10 mouse cellular contexts compared by ENCODE assay signal in the genomic region with DNA sequence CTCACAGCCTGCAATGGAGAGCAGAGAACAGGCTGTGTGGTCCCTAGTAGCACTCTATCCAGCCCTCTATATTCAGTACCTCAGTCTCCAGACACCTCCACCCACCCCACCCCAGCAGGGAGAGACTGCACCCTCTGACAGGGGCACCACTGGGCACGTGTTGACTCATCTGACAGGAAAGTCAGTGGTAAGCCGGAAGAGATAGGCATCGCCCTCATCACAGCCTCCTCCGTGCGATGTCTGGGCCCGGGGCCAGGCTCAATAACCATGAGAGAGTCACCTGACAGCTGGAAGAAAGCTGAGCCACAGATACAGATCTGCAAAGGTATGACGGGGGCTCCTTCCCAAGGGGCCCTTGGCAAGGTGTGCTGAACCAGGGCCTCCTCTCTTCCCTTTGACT. TPM values are rescaled to one million over a fixed set of nuclear protein-coding genes. Genes with fewer than 3 reads are reported as not detected.
DNase-seq lines count a peak whose midpoint lies in the region; ATAC-seq lines count a peak whose summit lies in the region.
"Had no signal": no experiment of that assay in that cellular context is flagged by ENCODE, and none has a peak within 500 bp of the region (broad histone marks: within the 10 kb centered on the region; RNA-seq: fewer than 3 reads in every experiment).

No protein-coding gene starts in this region.

- H3K4me3 ChIP-seq in kidney, embryonic 16.5 days (ENCODE audit: low read length): no peak overlapping the region
- H3K4me3 ChIP-seq: limb, embryonic 13.5 days had no signal

- H3K27me3 ChIP-seq in kidney, embryonic 16.5 days (ENCODE audit: insufficient read depth, low read length): no peaks in the 10 kb centered on the region
- H3K27me3 ChIP-seq: limb, embryonic 13.5 days had no signal

- ATAC-seq in kidney, embryonic 16.5 days (ENCODE audit: low FRiP score, low TSS enrichment): peak; percentile 36
- peak; percentile 54 for ATAC-seq in megakaryocyte progenitor cell, adult 5-6 weeks (replicated peaks; ENCODE audit: poor library complexity)

- 68% methylated on average over 7 of the region's 7 CpGs for WGBS in kidney, embryonic 16.5 days

- H3K36me3 ChIP-seq in kidney, embryonic 16.5 days (ENCODE audit: insufficient read depth, low read length): no peaks in the 10 kb centered on the region
- H3K36me3 ChIP-seq: limb, embryonic 13.5 days had no signal

- no peak overlapping the region for H3K9ac ChIP-seq in kidney, embryonic 16.5 days (replicated peaks; ENCODE audit: low read length)
- H3K9ac ChIP-seq: limb, embryonic 13.5 days had no signal

- H3K27ac ChIP-seq in kidney, embryonic 16.5 days (ENCODE audit: low read length): no peak overlapping the region
- H3K27ac ChIP-seq: limb, embryonic 13.5 days had no signal

- H3K4me1 ChIP-seq in kidney, embryonic 16.5 days (ENCODE audit: insufficient read depth, low read length): peaks cover 28% of the 10 kb centered on the region

- peak; percentile 26 for DNase-seq in urinary bladder, postnatal 25 days (ENCODE audit: low spot score)
- DNase-seq in urinary bladder, adult 2 months (ENCODE audit: low spot score): no peak
- DNase-seq in cerebellum, postnatal 10 days: no peak
- DNase-seq in left cerebral cortex, adult 9 months (ENCODE audit: low spot score in 2 of 2): no peak
- DNase-seq in right cerebral cortex, adult 18-20 months: no peak
- DNase-seq in adrenal gland, postnatal 10 days: no peak
- DNase-seq: retina, postnatal 1 day had no signal

- no peak overlapping the region for H3K4me2 ChIP-seq in kidney, embryonic 16.5 days (replicated peaks; ENCODE audit: low read depth, low read length)
- H3K4me2 ChIP-seq: limb, embryonic 13.5 days had no signal

- peaks cover 4% of the 10 kb centered on the region for H3K9me3 ChIP-seq in kidney, embryonic 16.5 days (ENCODE audit: low read length)

RNA-seq across cellular contexts. Expression of a gene that starts 40.8 kb away (rescaled TPM):
- 5.3 and 7.9 TPM in 2 replicates for polyA plus RNA-seq in urinary bladder, adult 2 months (2012; rRNA removed)
- polyA plus RNA-seq in kidney, embryonic 16.5 days (2015; fragmentation: Nextera tagmentation; extraction: Ambion mirVana): 0.84 and 0.91 TPM in 2 replicates
- 39.5 and 43.6 TPM in 2 replicates for total RNA-seq in megakaryocyte progenitor cell, adult 5-6 weeks (2015)
- total RNA-seq in megakaryocyte progenitor cell, adult 5-6 weeks (2017): 12.5 and 15.5 TPM in 2 replicates
- total RNA-seq in adrenal gland, postnatal 10 days (2021): 10 to 100 TPM in 1 of 2 experiments, 1 to 10 TPM in 1; 7.2 to 17.2 TPM

RNA-seq across cellular contexts. Expression of a gene that starts 41.0 kb away (rescaled TPM):
- 3.4 and 5.3 TPM in 2 replicates for polyA plus RNA-seq in urinary bladder, adult 2 months (2012; rRNA removed)
- polyA plus RNA-seq in kidney, embryonic 16.5 days (2015; fragmentation: Nextera tagmentation; extraction: Ambion mirVana): 6.7 and 7.8 TPM in 2 replicates
- total RNA-seq in megakaryocyte progenitor cell, adult 5-6 weeks (2015): 0.12 TPM in 1 of 2 replicates, not detected in the other
- total RNA-seq in megakaryocyte progenitor cell, adult 5-6 weeks (2017): not detected in 2 replicates
- total RNA-seq in adrenal gland, postnatal 10 days (2021): 10 to 100 TPM; 14.9 to 17.5 TPM

Comparison
In these comparisons a context has a peak if more than half of its experiments do, and no peak if none do; other contexts are left out.
1. RNA of a gene that starts 41.0 kb away (total RNA-seq): 14.9 to 17.5 TPM in adrenal gland, postnatal 10 days; 0.12 TPM in megakaryocyte progenitor cell, adult 5-6 weeks; every median in the first group is over 10 times any median in the second.